Mouse (Mus musculus) forebrain, embryonic 14.5 days (tissue): ENCODE data around the gene 2310030G06Rik. TPM values are rescaled to one million over a fixed set of nuclear protein-coding genes. Genes with fewer than 3 reads are reported as not detected.

Source experiments
- polyA plus RNA-seq: library from polyadenylated mRNA; unstranded; fragments of >200 nt; fragmentation: Nextera tagmentation; extraction: Ambion mirVana; gene quantifications from 2 replicates; pipeline ENCODE4 v1.2.1, GENCODE M21; 2014

2310030G06Rik gene
- polyA plus RNA-seq, 1 experiment from 2014 or later = 1.1 TPM

Other genes with a start within 250 kb of the 2310030G06Rik start
- gene Pts, start 217.8 kb downstream of the 2310030G06Rik start, polyA plus RNA-seq = 87.3 and 94.5 TPM in 2 replicates
- 17.8 and 18.4 TPM in 2 replicates for gene Il18, start 191.7 kb downstream of the 2310030G06Rik start, polyA plus RNA-seq
- gene Bco2, start 191.4 kb downstream of the 2310030G06Rik start, polyA plus RNA-seq = 0.60 and 0.63 TPM in 2 replicates
- 0.25 TPM in 1 of 2 replicates, not detected in the other for gene Tex12, start 185.2 kb downstream of the 2310030G06Rik start, polyA plus RNA-seq
- gene Sdhd, start 142.7 kb downstream of the 2310030G06Rik start, polyA plus RNA-seq = 261 and 273 TPM in 2 replicates
- 388 and 475 TPM in 2 replicates for gene Timm8b, start 142.6 kb downstream of the 2310030G06Rik start, polyA plus RNA-seq
- gene Pih1d2, start 129.2 kb downstream of the 2310030G06Rik start, polyA plus RNA-seq = 5.1 and 5.8 TPM in 2 replicates
- gene Nkapd1, start 129.1 kb downstream of the 2310030G06Rik start, polyA plus RNA-seq = 18.3 and 22.0 TPM in 2 replicates
- gene Dlat, start 86.8 kb downstream of the 2310030G06Rik start, polyA plus RNA-seq = 50.9 and 55.0 TPM in 2 replicates
- 21.6 and 27.1 TPM in 2 replicates for gene Dixdc1, start 7.0 kb downstream of the 2310030G06Rik start, polyA plus RNA-seq
- 9.7 and 12.6 TPM in 2 replicates for gene Cryab, start 4.8 kb upstream of the 2310030G06Rik start, polyA plus RNA-seq
- gene Hspb2, start 5.8 kb upstream of the 2310030G06Rik start, polyA plus RNA-seq = 0.70 TPM in 1 of 2 replicates, not detected in the other
- gene Fdxacb1, start 21.7 kb upstream of the 2310030G06Rik start, polyA plus RNA-seq = 10.0 and 10.1 TPM in 2 replicates
- gene Alg9, start 28.5 kb upstream of the 2310030G06Rik start, polyA plus RNA-seq = 49.2 and 54.9 TPM in 2 replicates
- 55.1 and 65.0 TPM in 2 replicates for gene 1110032A03Rik, start 29.0 kb upstream of the 2310030G06Rik start, polyA plus RNA-seq
- 78.9 and 94.5 TPM in 2 replicates for gene Ppp2r1b, start 98.8 kb upstream of the 2310030G06Rik start, polyA plus RNA-seq